Mouse (Mus musculus) G1E-ER4 (cell line): ENCODE results near the gene Kdm2b. TPM values are rescaled to one million over a fixed set of nuclear protein-coding genes. Genes with fewer than 3 reads are reported as not detected.

Source experiments
- GATA1 ChIP-seq: IDR thresholded peaks from one replicate; pipeline ENCODE4 v1.8.0; 2012; ENCODE audit warnings: low read length, inconsistent platforms
- polyA plus RNA-seq: library from polyadenylated mRNA; stranded (reverse); fragments of >175 nt; gene quantifications from 2 replicates; pipeline ENCODE4 v1.2.3, GENCODE M21; 2012

The Kdm2b gene
- polyA plus RNA-seq, 1 experiment, result 61.6 TPM

GRCm38 (mm10) chr5:122923871-122924465 lies 65.7 kb downstream of the Kdm2b start:
- no peak for TF ChIP-seq GATA1

DNA sequence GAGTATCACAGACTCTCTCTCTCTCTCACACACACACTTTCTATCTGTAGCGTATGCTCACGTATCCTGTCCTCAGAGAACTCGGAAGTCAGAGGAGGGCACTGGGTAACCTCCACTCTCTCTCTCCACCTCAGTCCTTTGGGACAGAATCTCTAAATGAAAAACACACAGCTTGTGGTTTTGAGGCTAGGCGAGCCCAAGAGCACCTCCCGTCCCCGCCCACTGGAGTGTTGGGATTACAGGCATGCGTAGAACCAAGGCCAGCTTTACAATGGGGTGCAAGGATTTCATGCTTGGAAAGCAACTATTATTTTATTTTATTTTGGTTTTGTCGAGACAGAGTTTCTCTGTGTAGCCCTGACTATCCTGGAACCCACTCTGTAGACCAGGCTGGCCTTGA lies 67.7 kb downstream of the Kdm2b start:
- no peak for TF ChIP-seq GATA1

DNA sequence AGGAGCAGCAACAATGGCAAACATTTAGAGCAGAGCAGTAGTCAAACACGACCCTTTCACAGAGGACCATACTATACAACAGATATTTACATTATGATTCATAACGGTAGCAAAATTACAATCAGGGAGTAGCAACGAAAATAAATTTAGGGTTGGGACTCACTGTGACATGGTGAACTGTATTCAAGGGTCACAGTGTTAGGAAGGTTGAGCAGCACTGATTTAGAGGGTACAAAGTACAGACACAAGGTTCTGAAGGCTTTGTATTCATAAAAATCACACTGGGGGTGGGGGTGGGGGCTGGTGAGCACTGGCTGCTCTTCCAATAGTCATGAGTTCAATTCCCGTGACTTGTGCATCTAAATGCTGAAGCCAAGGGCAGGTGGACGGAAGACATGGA lies 69.1 kb downstream of the Kdm2b start:
- no peak for TF ChIP-seq GATA1

- TF ChIP-seq GATA1, result no peak
Measured at GRCm38 (mm10) chr5:122917982-122918711, 71.5 kb downstream of the Kdm2b start.

DNA sequence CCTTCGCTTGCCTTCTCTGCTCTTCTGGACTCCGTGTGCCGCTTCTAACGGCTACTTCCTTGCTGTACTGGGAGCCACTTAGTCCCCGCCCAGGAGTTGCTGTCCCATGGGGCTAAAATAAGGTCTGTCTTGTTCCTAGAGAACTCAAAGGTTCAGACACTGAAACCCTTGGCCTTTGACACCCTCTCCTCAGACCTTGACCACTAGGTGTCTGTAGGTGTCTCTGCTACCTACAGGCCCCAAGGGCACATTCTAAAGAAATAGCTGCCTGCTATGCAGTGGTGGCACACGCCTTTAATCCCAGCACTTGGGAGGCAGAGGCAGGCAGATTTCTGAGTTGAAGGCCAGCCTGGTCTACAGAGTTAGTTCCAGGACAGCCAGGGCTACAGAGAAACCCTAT lies 73.5 kb downstream of the Kdm2b start:
- no peak for TF ChIP-seq GATA1

DNA sequence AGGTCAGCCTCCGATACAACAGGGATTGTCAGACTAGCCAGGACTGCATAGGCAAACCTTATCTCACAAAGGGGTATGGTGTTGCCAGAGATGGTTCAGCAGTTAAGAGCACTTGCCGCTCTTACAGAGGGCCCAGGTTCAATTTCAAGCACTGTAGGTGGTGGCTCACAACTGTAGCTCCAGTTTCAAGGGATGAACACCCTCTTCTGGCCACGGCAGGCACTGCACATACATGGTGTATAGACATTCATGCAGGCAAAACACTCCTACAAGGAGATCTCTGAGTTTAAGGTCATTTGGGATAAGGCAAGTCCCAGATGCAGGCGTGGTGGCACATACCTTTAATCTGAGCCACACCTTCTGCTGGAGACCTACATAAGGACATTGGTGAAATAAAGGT lies 76.8 kb downstream of the Kdm2b start:
- TF ChIP-seq GATA1, result no peak

GRCm38 (mm10) chr5:122909481-122909880 lies 80.1 kb downstream of the Kdm2b start:
- TF ChIP-seq GATA1, result no peak

- no peak for TF ChIP-seq GATA1
Measured at GRCm38 (mm10) chr5:122908001-122908400, 81.6 kb downstream of the Kdm2b start.

- TF ChIP-seq GATA1, result no peak
Measured at GRCm38 (mm10) chr5:122907182-122907581, 82.4 kb downstream of the Kdm2b start.

DNA sequence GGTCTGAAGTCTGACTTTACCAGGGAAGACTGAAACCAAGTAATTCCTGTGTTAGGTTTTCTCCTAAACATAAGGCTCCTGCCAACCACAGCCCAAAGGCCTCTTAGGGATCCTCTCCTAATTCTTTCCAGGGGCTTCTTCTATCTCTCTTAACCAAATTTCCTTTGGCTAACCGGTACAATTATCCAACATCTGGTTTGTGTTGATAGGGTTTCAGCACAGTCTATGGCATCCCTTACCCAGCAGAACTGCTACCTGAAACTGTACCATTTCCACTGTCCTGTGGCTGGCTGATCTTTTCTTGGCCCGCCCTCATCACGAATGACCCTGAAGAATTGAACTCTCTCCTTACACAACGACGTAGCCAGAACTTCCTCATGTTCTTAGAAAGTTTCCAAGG lies 86.5 kb downstream of the Kdm2b start:
- TF ChIP-seq GATA1, result no peak

DNA sequence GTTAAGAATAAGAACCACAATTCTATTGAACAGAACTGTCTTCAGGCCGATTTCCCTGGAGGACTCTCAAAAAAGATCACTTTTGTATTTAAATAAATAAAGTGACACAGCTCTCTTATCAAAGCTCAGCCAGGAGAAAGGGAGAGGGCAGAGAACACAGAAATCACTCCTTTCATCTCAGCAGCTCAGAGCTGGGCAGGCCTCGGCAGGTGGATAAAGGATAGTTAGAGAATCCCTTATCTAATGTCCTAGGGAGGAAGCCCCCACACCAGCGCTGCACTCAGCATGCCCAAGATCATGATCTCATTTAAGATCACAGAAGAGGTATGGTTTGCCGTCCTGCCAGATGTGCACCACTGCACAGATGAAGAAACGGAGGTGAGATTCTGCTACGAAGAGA lies 87.4 kb downstream of the Kdm2b start:
- peak; percentile 23 for TF ChIP-seq GATA1

- no peak for TF ChIP-seq GATA1
Measured at GRCm38 (mm10) chr5:122901666-122902065, 88.0 kb downstream of the Kdm2b start.

GRCm38 (mm10) chr5:122901179-122901578 lies 88.4 kb downstream of the Kdm2b start:
- TF ChIP-seq GATA1, result no peak

- no peak for TF ChIP-seq GATA1
Measured at GRCm38 (mm10) chr5:122900558-122901171, 89.0 kb downstream of the Kdm2b start.

DNA sequence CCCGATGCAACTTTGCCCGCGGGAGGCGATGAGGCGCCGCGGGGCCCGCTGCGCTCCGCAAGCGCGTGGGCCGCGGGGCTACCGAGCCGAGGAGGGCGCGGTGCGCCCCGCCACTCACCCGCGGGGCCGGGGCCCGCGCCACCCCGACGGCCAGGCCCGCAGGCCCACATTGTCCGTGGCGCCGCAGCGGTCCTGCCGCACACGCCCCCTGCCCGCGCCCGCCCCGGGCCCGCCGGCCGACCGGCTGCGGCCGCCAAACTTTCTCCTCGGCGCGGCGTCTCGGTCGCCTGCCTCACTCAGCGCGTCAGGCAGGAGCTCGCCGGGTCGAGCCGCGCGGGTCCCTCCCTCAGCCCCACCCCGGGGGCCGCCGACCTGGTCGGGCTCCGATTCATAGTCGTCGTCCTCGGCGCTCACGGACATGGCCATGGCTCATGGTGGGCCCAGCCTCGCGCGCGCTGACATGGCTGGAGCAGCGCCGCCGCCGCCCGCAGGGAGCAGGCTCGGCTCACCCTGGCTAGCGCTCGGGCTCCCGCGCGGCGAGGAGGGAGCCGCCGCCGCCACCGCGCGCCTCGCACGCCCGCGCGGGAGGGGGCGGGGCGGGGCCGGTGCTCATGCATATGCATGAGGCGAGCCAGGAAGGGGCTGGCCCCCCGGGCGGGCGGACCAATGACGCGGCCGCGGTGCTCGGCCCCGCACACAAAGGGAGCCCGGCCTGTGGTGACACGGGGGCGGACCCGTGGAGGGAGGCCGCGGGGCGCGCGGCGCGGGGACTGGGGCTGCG lies 89.7 kb downstream of the Kdm2b start:
- no peak for TF ChIP-seq GATA1
